Mouse (Mus musculus): ENCODE results near the gene Mtf2. TPM values are rescaled to one million over a fixed set of nuclear protein-coding genes. Genes with fewer than 3 reads are reported as not detected.
"Not testable (repeated sequence)": the region's sequence is repeated elsewhere in the genome, so short reads cannot be mapped to it uniquely, and the experiment has no call there.

Gene Mtf2
- total RNA-seq, 2 experiments from 2014 or later = 26.0 to 28.4 TPM

- no peak for DNase-seq
Observed at GRCm38 (mm10) chr5:108085440-108085839, 20.0 kb downstream of the Mtf2 start.

- DNase-seq = not testable (repeated sequence)
Observed at GRCm38 (mm10) chr5:108092731-108093130, 27.3 kb downstream of the Mtf2 start.

GRCm38 (mm10) chr5:108097676-108098075 lies 32.2 kb downstream of the Mtf2 start:
- no peak for DNase-seq

- DNase-seq = peak; percentile 52
Observed at GRCm38 (mm10) chr5:108100196-108100595, 34.7 kb downstream of the Mtf2 start.

GRCm38 (mm10) chr5:108104306-108104705 lies 38.8 kb downstream of the Mtf2 start:
- DNase-seq = no peak

GRCm38 (mm10) chr5:108109346-108109745 lies 43.9 kb downstream of the Mtf2 start:
- DNase-seq = no peak

- no peak for DNase-seq
Observed at GRCm38 (mm10) chr5:108117693-108118092, 52.2 kb downstream of the Mtf2 start.

- DNase-seq = no peak
Observed at GRCm38 (mm10) chr5:108120221-108120900, 54.9 kb downstream of the Mtf2 start.

GRCm38 (mm10) chr5:108131849-108132440 lies 66.5 kb downstream of the Mtf2 start:
- DNase-seq = peak; percentile 67

- peak; percentile 97 for DNase-seq
Observed at GRCm38 (mm10) chr5:108132441-108133243, 67.2 kb downstream of the Mtf2 start, which contains the start of the genes Tmed5 and Ccdc18. Gene Tmed5 (minus strand): TSS chr5:108132620. Gene Ccdc18 (plus strand): TSS chr5:108132875.

GRCm38 (mm10) chr5:108152592-108152991 lies 87.1 kb downstream of the Mtf2 start:
- DNase-seq = no peak

Other genes with a start within 250 kb of the Mtf2 start
- gene Ube2d2b, start 235.6 kb upstream of the Mtf2 start, total RNA-seq (2021) = not detected
- 10 to 100 TPM; 42.9 to 48.2 TPM for gene Evi5, start 190.6 kb upstream of the Mtf2 start, total RNA-seq (2021)
- 10 to 100 TPM; 65.4 to 65.5 TPM for gene Rpl5, start 165.2 kb upstream of the Mtf2 start, total RNA-seq (2021)
- 10 to 100 TPM; 11.6 to 13.5 TPM for gene Fam69a, start 78.6 kb upstream of the Mtf2 start, total RNA-seq (2021)
- gene Tmed5, start 66.9 kb downstream of the Mtf2 start, total RNA-seq (2021) = 10 to 100 TPM; 26.5 to 29.9 TPM
- gene Ccdc18, start 67.2 kb downstream of the Mtf2 start, total RNA-seq (2021) = 1 to 10 TPM; 1.3 to 2.1 TPM
- 10 to 100 TPM; 25.4 to 26.5 TPM for gene Dr1, start 203.2 kb downstream of the Mtf2 start, total RNA-seq (2021)
- gene Pigg, start 246.9 kb downstream of the Mtf2 start, total RNA-seq (2021) = 1 to 10 TPM; 4.6 to 4.8 TPM